Mouse (Mus musculus) liver, postnatal 0 days (tissue): ENCODE measurements around the gene Trpm8. TPM values are rescaled to one million over a fixed set of nuclear protein-coding genes. Genes with fewer than 3 reads are reported as not detected.

Experiments used
- ATAC-seq: fragments of 200-750 bp; cut with Nextera tagmentation; 2 replicates; pipeline ENCODE4 v1.8.0; 2017; ENCODE audit warnings: mild to moderate bottlenecking, moderate library complexity
- DNase-seq: peaks from one replicate; pipeline ENCODE4 v3.0.0-alpha.2; 2016
- H3K27ac ChIP-seq: fragments of 300-500 bp; sonication (generic); 2 replicates; pipeline ENCODE4 v1.5.1; 2014; ENCODE audit warnings: antibody characterized with exemption, moderate library complexity, mild to moderate bottlenecking, low read depth
- H3K27me3 ChIP-seq: fragments of 300-500 bp; sonication (generic); 2 replicates; pipeline ENCODE4 v1.6.1; 2014; ENCODE audit warnings: low read length, control low read depth, mixed read lengths; ENCODE audit not compliant: insufficient read depth
- H3K36me3 ChIP-seq: fragments of 300-500 bp; sonication (generic); replicated peaks from 2 replicates; pipeline ENCODE4 v1.6.1; 2014; ENCODE audit warnings: mild to moderate bottlenecking, control low read depth, low read length, moderate library complexity, mixed read lengths; ENCODE audit not compliant: insufficient read depth
- H3K4me1 ChIP-seq: fragments of 300-500 bp; sonication (generic); 2 replicates; pipeline ENCODE4 v1.6.1; 2014; ENCODE audit warnings: antibody characterized with exemption, mild to moderate bottlenecking, control low read depth; ENCODE audit not compliant: insufficient read depth
- H3K4me2 ChIP-seq: fragments of 300-500 bp; sonication (generic); 2 replicates; pipeline ENCODE4 v1.6.1; 2014; ENCODE audit warnings: low read depth, mild to moderate bottlenecking, low read length, moderate library complexity, mixed read lengths
- H3K4me3 ChIP-seq: fragments of 300-500 bp; sonication (generic); 2 replicates; pipeline ENCODE4 v1.5.1; 2014; ENCODE audit warnings: low read depth, low read length
- H3K9ac ChIP-seq: fragments of 300-500 bp; sonication (generic); replicated peaks from 2 replicates; pipeline ENCODE4 v1.6.1; 2014; ENCODE audit warnings: mild to moderate bottlenecking, moderate library complexity
- H3K9me3 ChIP-seq: fragments of 300-500 bp; sonication (generic); 2 replicates; pipeline ENCODE4 v1.6.1; 2016; ENCODE audit warnings: mild to moderate bottlenecking, control low read depth, low read length, mixed read lengths
- CTCF ChIP-seq: sonication (generic); IDR thresholded peaks from 2 replicates; pipeline ENCODE4 v1.5.1; 2016; ENCODE audit warnings: antibody characterized with exemption, low read depth
- EP300 ChIP-seq: IDR thresholded peaks from 2 replicates; pipeline ENCODE4 v1.6.1; 2016; ENCODE audit warnings: antibody characterized with exemption, low read depth, mild to moderate bottlenecking
- WGBS: fragments of 180-500 bp; shearing (Covaris S2); extraction: QIAGEN DNeasy Blood & Tissue Kit; methylation state at CpG from one replicate; pipeline ENCODE4 v1.1.7; 2014; ENCODE audit not compliant: insufficient replicate concordance; 5-methylcytosine and 5-hydroxymethylcytosine counted together
- polyA plus RNA-seq: library from polyadenylated mRNA; unstranded; fragments of >200 nt; fragmentation: Nextera tagmentation; extraction: Ambion mirVana; gene quantifications from 2 replicates; pipeline ENCODE4 v1.2.1, GENCODE M21; 2015

The Trpm8 gene
- polyA plus RNA-seq, 1 experiment from 2014 or later = not detected

DNA sequence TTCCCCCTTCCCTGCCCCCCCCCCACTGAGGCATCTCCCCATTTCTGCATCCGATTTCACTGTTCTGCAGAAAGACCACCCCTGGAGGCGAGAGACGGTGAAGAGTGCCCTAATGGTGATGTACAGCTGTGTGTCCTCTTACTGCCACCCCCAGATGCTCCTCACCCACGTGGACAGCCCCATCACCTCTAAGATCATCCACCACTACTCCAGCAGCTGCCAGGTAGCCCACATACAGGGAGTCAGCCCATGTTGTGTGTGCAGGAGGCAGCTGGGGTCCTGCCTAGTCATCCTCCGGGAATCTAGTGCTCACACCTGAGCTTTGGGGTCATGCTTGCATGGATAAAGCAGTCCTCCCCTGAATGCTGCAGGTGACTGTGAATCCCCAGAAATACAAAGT is 33.6 kb upstream of the Trpm8 start:
- DNase-seq (no peak), ATAC-seq (no peak)
- no peaks in the 10 kb centered on the region for H3K36me3 ChIP-seq
- no peak for TF ChIP-seq EP300
- no peak for TF ChIP-seq CTCF
- H3K9ac ChIP-seq = no peak overlapping the region
- H3K4me1 ChIP-seq = no peaks in the 10 kb centered on the region
- no peak overlapping the region for H3K4me3 ChIP-seq
- no peak overlapping the region for H3K27ac ChIP-seq
- no peak overlapping the region for H3K4me2 ChIP-seq
- WGBS = 57% methylated on average over 5 of the region's 5 CpGs
- no peaks in the 10 kb centered on the region for H3K27me3 ChIP-seq
- H3K9me3 ChIP-seq = peaks cover 23% of the 10 kb centered on the region

DNA sequence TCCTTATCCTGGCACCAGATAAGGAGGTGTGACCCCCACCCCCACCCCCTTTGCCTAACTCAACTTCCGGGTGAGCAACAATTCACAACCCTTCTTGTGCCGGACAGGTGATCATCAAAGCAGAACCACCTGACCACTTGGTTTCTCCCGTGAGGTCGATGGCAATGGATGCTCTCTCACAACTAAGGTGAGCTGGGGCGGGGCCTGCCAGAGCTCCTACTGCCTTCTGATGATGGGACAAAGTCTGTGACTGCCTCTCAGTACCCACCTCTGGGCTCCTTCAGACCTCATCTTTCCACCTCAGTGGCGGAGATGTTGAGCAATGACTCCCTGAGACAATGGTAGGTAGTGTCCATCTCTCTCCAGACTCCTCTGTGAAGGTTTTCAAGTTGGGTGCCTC is 31.6 kb upstream of the Trpm8 start:
- H3K4me3 ChIP-seq = no peak overlapping the region
- H3K9ac ChIP-seq = no peak overlapping the region
- H3K27me3 ChIP-seq = no peaks in the 10 kb centered on the region
- DNase-seq (no peak), ATAC-seq (no peak)
- no peak overlapping the region for H3K27ac ChIP-seq
- H3K9me3 ChIP-seq = peaks cover 21% of the 10 kb centered on the region
- WGBS = 67% methylated on average over 6 of the region's 6 CpGs
- H3K36me3 ChIP-seq = no peaks in the 10 kb centered on the region
- no peaks in the 10 kb centered on the region for H3K4me1 ChIP-seq
- no peak overlapping the region for H3K4me2 ChIP-seq
- TF ChIP-seq CTCF (no peak), EP300 (no peak)

DNA sequence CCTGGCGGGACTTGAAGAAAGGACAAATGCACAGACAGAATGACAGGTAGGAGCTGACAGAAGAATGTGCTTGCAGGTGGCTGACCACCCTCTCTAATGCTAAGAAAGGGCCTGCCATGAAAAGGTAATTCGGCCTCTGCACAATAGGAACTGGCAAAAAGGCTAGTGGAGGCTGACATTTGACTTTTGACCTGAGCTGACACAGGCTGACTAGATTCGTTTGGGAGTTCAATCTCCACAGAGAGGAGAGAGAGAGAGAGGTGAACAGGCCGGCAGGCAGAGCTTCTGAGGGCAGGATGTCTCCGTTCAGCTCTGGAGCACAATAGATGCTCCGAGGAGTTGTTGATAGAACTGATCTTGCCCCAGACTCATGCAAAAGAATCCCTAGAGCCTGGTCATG is 31.1 kb upstream of the Trpm8 start:
- WGBS = 40% methylated on average over 6 of the region's 6 CpGs

DNA sequence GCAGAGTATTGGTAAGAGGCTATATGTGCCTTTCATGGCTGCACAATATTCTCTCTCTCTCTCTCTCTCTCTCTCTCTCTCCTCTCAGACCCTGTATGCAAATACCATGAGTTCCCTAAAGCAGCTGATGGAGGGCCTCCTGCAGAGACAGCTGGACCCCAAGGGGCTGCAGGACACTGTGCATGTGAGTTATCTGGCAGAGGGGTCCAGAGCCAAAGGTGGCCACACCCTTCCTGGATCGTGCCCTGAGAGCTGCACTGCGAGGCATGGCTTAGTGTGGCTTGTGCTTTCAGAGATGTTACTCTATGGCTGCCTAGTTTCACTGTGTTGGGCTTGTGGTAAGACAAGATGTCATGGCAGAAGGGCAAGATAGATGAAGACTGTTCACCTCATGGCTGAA is 29.8 kb upstream of the Trpm8 start:
- WGBS = 44% methylated on average over 2 of the region's 2 CpGs
- Histone ChIP-seq H3K4me1 (peaks cover under 1% of the 10 kb centered on the region; the same call in 1 of the 2 replicates), H3K4me3 (no peak overlapping the region), H3K36me3 (no peaks in the 10 kb centered on the region), H3K9me3 (peaks cover 23% of the 10 kb centered on the region), H3K4me2 (no peak overlapping the region), H3K27me3 (no peaks in the 10 kb centered on the region), H3K27ac (no peak overlapping the region), H3K9ac (no peak overlapping the region)
- ATAC-seq = no peak
- no peak for TF ChIP-seq CTCF
- no peak for TF ChIP-seq EP300
- no peak for DNase-seq

More for the DNA sequence above, 31.1 kb upstream of the Trpm8 start:
- H3K9ac ChIP-seq = no peak overlapping the region
- DNase-seq (no peak), ATAC-seq (no peak)
- no peak overlapping the region for H3K4me3 ChIP-seq
- no peaks in the 10 kb centered on the region for H3K4me1 ChIP-seq
- TF ChIP-seq EP300 (no peak), CTCF (no peak)
- no peaks in the 10 kb centered on the region for H3K36me3 ChIP-seq
- H3K27ac ChIP-seq = no peak overlapping the region
- H3K27me3 ChIP-seq = no peaks in the 10 kb centered on the region
- H3K9me3 ChIP-seq = peaks cover 21% of the 10 kb centered on the region
- no peak overlapping the region for H3K4me2 ChIP-seq

DNA sequence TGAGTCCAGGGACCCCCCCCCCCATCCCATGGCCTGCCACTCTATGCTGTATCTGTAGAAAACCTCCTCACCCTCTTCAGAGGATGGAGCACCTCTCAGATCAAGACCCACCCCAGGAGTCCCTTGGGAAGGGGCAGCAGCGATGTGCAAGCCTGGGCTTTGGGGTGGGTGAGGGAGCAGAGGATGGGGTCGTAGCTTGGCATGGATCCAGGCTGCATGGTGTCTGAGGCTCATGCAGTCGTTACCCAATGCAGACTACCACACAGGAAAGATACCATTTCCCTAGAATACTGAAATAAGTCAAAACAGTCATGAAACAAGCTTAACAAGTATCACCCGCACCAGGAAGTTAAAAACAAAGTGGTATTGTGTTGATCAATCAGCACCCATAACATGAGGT is 28.8 kb upstream of the Trpm8 start:
- 58% methylated on average over 4 of the region's 4 CpGs for WGBS

DNA sequence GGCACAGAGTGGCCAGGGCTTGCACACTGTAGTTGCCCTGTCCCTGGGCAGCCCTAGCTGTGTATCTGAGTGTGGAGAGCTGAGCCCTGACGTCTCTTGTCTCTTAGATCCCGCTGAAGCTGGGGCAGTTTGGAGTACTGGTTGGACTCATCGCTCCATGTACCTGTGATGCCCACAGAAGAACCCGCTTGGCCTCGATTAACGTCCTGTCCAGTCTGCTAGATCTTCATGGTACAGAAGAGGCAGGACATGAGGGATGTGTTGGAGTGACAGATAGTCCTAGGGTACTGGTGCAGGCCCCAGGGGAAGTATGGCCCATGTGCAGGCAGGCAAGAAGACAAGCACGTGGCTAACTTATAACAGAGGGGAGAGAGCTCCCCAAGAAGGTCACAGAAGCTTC is 27.9 kb upstream of the Trpm8 start:
- Histone ChIP-seq H3K27me3 (no peaks in the 10 kb centered on the region), H3K4me3 (no peak overlapping the region), H3K36me3 (no peaks in the 10 kb centered on the region), H3K9me3 (peaks cover 23% of the 10 kb centered on the region), H3K4me2 (no peak overlapping the region), H3K4me1 (peaks cover 13% of the 10 kb centered on the region), H3K27ac (no peak overlapping the region), H3K9ac (no peak overlapping the region)
- WGBS = 70% methylated on average over 7 of the region's 7 CpGs
- TF ChIP-seq EP300 (no peak), CTCF (no peak)
- ATAC-seq (no peak), DNase-seq (no peak)

More for the DNA sequence above, 28.8 kb upstream of the Trpm8 start:
- DNase-seq (no peak), ATAC-seq (no peak)
- no peak overlapping the region for H3K9ac ChIP-seq
- H3K36me3 ChIP-seq = no peaks in the 10 kb centered on the region
- TF ChIP-seq EP300 (no peak), CTCF (no peak)
- no peaks in the 10 kb centered on the region for H3K27me3 ChIP-seq
- H3K4me3 ChIP-seq = no peak overlapping the region
- H3K9me3 ChIP-seq = peaks cover 23% of the 10 kb centered on the region
- H3K4me2 ChIP-seq = no peak overlapping the region
- H3K27ac ChIP-seq = no peak overlapping the region
- H3K4me1 ChIP-seq = peaks cover 10% of the 10 kb centered on the region

DNA sequence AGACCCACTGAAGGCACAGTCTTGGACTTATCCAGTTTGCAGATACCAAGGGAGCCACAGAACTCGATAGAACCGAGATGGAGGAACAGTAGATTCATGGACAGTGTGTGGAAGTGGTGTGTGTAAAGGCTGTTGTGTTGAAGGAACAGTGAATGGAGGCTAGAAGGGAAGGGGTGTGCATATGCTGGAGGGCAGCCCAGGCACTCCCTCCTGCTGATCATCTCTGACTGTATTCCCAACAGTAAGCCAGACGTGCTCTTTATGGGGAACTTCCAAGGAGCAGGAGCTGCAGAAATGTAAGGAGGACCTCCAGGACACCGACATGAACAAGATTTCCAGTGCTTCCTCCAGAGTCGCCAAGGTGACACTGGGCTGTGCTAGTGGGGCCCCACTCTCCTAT is 27.4 kb upstream of the Trpm8 start:
- TF ChIP-seq CTCF (no peak), EP300 (no peak)
- 72% methylated on average over 5 of the region's 5 CpGs for WGBS
- Histone ChIP-seq H3K27me3 (no peaks in the 10 kb centered on the region), H3K27ac (no peak overlapping the region), H3K36me3 (no peaks in the 10 kb centered on the region), H3K4me1 (peaks cover 13% of the 10 kb centered on the region), H3K9me3 (peaks cover 20% of the 10 kb centered on the region), H3K4me3 (no peak overlapping the region), H3K9ac (no peak overlapping the region), H3K4me2 (no peak overlapping the region)
- DNase-seq (no peak), ATAC-seq (no peak)
